Mouse (Mus musculus) liver, embryonic 14 days (tissue): ENCODE data around the gene Dmd. TPM values are rescaled to one million over a fixed set of nuclear protein-coding genes. Genes with fewer than 3 reads are reported as not detected.

Experiments used
- polyA plus RNA-seq: library from polyadenylated mRNA; depleted of rRNA; stranded (reverse); fragments of >200 nt; gene quantifications from 2 replicates; pipeline ENCODE4 v1.2.3, GENCODE M21; 2012; rRNA removed

Gene Dmd
- 3.8 and 4.1 TPM in 2 replicates for polyA plus RNA-seq

GRCm38 (mm10) chrX:82948630-82949029 lies at the start of gene Dmd:
Dmd (plus strand) TSS chrX:82948870.

GRCm38 (mm10) chrX:83487598-83487997 lies 538.9 kb downstream of the Dmd start, which contains the start of gene Tsga8:
Tsga8 (minus strand) TSS chrX:83487924.

GRCm38 (mm10) chrX:85249379-85249778 lies 2300.7 kb downstream of the Dmd start, which contains the start of gene Fthl17a:
Fthl17a (plus strand) TSS chrX:85249679.

